Mouse (Mus musculus) cerebellum, postnatal 36 days (tissue): ENCODE data around the gene Ttc7.
"Not testable (repeated sequence)": the region's sequence is repeated elsewhere in the genome, so short reads cannot be mapped to it uniquely, and the experiment has no call there.

ENCODE experiments used
- DNase-seq, 2 experiments: peaks; one replicate each; pipeline ENCODE4 v3.0.0; 2021 to 2022; ENCODE audit warnings: mixed read lengths in 2 of 2

The Ttc7 gene

DNA sequence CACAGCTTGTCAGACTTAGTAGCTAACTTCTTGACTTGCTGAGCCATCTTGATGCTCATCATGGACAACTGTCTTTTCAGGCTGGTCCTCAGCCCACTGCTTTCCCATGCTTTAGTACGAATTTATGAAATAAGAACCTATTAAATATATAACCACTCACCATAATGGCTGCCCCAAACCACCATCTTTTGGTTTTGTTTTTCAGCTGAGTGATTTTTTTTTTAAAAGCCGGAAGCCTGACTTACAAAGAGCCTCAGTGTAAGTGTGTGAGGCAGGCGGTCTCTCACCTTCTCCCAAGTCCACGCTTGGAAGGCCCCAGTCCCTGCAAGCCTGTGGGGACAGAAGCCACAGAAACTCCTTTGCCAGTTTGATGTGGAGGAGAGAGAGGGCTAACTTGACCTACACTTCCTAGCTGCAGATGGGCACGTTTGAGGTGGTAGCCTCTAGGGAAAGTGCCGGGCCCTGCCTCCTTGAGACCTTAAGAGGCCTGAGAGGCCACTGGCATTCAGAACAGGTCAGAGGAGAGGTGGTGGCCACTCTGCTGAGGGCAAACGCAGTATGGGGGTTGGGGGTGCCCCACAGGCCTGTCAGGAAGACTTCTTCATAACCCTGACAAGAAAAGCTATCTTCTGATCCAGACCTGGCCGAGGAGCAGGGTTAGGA lies 3.9 kb downstream of the Ttc7 start:
- DNase-seq = no peak

- no peak for DNase-seq
Observed at GRCm38 (mm10) chr17:87287197-87287777, 4.6 kb downstream of the Ttc7 start.

DNA sequence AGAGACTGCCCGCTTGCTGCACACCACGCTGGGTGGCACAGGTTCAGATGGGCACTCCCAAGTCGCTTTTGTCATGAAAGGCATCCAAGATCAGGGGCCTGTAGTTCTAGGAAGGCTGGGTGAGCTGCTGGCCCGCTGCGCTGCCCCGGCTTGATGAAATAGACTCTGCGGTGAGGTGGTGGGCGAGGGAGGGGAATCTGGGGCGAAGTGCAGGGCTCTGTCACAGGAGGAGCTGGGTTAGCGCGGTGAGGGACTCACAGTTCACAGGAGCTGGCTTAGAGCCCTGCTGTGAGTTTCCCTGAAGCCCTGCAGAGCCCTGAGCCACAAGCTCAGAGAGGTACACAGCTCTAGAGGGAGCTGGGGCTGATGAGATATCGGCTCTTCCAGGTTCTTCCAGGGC lies 5.4 kb downstream of the Ttc7 start:
- DNase-seq = no peak

DNA sequence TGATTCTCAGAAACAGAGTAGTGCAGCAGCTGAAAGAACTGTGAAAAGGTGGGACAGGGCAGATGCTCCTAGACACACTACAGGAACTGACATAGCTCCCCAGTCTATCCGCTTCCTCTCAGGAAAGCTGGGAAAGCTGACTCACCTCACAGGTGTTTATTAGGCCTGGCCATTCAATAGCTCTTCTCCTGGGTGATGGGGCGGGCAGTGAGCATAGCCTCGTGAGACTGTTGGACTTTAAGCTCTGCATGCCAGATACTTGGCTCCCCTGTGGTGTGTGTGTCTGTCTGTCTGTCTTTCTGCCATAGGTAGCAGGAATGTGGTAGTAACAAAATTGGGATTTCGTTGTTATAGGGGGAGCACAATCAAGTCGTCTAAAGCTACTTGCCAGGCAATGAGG lies 6.7 kb downstream of the Ttc7 start:
- no peak for DNase-seq

- no peak for DNase-seq
Observed at GRCm38 (mm10) chr17:87291037-87291436, 8.4 kb downstream of the Ttc7 start.

- DNase-seq = no peak
Observed at GRCm38 (mm10) chr17:87291782-87292181, 9.1 kb downstream of the Ttc7 start.

GRCm38 (mm10) chr17:87293125-87293524 lies 10.4 kb downstream of the Ttc7 start:
- no peak for DNase-seq

GRCm38 (mm10) chr17:87295738-87296137 lies 13.1 kb downstream of the Ttc7 start:
- DNase-seq = no peak

DNA sequence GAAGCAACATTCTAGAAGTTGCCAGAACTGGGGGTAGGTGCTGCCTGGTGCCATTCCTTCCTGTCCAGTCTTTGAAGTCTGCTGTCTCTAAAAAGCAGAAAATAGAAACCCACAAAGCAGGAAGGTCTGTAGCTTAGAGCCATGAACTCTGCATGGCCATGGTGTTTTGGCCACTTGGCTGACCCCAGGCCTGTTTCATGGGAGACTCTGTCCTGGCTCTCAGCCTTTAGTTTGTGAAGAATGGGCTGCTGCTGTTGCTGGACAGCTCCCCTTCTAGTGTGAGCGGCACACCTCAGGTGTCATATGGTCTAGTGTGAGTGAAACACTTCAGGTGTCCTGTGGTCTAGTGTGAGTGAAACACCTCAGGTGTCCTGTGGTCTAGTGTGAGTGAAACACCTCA lies 14.0 kb downstream of the Ttc7 start:
- DNase-seq = not testable (repeated sequence)

- DNase-seq = no peak
Observed at GRCm38 (mm10) chr17:87298944-87299343, 16.3 kb downstream of the Ttc7 start.

GRCm38 (mm10) chr17:87300340-87300739 lies 17.7 kb downstream of the Ttc7 start:
- no peak for DNase-seq

DNA sequence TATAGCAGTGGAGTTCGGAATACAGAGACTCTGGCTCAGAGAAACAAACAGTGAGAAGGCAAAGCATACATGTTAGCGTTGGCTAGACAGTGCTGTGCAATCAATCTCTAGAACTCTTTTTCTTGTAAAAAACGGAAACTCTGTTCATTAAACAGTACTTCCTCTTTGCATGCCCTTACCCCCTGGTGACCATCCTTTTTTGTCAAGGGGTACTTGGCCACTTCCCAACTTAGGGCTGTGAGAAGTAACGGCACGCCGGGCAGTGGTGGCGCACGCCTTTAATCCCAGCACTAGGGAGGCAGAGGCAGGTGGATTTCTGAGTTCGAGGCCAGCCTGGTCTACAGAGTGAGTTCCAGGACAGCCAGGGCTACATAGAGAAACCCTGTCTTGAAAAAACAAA lies 18.9 kb downstream of the Ttc7 start:
- DNase-seq = not testable (repeated sequence)

GRCm38 (mm10) chr17:87302014-87302794 lies 19.5 kb downstream of the Ttc7 start:
- no peak for DNase-seq

- DNase-seq = no peak
Observed at GRCm38 (mm10) chr17:87304151-87304894, 21.6 kb downstream of the Ttc7 start.

DNA sequence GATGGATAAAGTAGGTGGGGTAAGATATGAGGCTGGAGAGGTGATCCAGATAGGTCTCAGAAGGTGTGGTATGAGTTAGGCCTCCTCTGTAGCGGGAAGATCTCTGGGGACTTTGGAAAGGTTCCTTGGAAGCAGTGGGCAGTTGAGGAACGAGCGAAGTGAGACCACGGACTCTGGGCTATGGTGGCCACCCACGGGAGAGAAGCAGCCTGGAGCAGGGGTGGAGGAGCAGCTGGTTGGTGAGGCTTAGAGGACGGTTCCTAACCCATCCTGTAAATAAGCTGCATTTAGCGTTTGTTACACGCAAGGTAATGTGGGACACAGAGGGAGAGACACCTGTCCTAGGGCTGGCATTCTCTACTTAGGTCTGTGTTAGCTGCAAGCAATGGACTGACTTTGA lies 22.4 kb downstream of the Ttc7 start:
- no peak for DNase-seq

DNA sequence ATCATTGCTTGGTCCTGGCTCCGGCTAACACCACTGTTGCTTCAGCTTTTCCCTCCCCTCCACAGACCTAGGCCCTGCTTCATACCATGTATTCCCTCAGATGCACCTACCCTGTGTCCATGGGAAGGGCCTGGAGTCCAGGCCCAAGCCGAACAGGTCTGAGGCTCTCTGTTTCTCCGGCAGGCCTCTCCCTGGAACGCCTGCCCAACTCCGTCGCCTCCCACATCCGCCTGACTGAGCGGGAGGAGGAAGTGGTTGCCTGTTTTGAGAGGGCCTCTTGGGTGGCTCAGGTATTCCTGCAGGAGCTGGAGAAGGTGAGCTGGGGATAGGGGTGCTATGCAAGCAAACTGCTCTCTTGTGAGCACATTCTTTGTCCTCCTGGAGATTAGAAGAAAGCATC lies 24.1 kb downstream of the Ttc7 start:
- DNase-seq = no peak

- DNase-seq = no peak
Observed at GRCm38 (mm10) chr17:87309073-87309788, 26.5 kb downstream of the Ttc7 start.

GRCm38 (mm10) chr17:87310497-87310896 lies 27.8 kb downstream of the Ttc7 start:
- DNase-seq = no peak

- DNase-seq = no peak
Observed at GRCm38 (mm10) chr17:87312351-87312750, 29.7 kb downstream of the Ttc7 start.

DNA sequence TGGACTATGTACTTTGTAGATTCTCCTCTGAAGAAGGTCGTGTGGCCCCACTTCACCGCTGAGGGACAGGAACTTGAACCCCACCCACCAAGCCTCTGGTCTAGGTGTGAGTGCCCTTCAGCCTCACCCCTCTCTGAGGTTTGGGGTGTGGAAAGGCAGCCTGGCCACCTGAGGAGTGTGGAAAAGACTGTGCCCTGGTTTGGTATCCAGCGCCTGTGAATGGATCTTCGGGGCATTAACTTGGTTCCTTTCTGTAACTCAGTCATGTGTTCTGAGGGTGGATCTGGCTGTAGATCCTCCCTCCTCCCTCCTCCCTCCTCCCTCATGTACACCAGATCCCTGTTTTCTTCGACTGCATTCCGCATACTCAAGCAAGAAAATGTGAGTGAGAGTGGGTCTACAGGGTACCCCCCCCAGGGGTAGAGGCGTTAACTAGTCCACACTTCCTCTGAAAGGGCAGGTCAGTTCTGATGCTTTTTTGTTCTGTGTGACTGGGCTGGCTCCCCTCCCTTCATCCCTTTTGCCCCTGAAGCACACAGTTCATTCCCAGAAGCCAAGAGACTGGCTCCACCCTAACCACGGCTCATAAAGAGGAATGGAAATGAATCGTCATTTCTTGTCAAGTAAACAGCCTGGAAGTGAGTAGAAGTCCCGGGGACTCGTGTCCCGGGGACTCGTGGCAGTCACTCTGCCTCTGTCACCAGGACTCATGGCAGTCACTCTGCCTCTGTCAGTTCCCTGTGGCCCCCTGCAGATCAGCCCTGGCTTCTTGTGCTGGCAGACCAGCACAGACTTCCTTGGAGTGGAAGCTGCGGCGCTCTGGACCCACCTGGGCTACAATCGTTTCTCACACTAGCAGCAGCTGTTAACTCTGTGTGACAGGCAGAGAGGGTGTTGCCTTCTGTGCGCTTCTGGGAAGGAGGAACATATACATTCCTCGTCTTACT lies 30.5 kb downstream of the Ttc7 start:
- no peak for DNase-seq

DNA sequence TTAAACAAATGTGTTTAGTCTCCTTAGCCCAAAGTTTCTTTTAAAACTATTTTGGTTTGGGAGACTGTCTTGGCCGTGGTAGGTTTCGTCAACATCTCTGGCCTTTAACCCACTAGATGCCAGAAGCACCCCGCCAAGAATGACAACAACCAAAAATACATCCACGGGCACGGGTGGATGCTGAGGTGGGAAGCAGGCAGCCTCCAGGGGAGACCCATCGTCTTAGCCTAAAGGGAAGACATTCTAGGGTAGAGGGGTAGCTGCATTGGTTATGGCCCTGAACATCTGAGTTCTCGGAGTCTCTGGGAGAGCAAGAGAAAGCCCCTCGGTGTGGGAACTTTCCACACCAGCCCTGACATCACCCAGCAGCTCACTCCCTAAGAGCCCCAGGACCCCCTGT lies 31.4 kb downstream of the Ttc7 start:
- no peak for DNase-seq
